Mouse (Mus musculus) kidney, postnatal 0 days (tissue): ENCODE measurements around the gene Pex7. TPM values are rescaled to one million over a fixed set of nuclear protein-coding genes. Genes with fewer than 3 reads are reported as not detected.
"Not testable (repeated sequence)": the region's sequence is repeated elsewhere in the genome, so short reads cannot be mapped to it uniquely, and the experiment has no call there.

Source experiments
- ATAC-seq: fragments of 200-750 bp; cut with Nextera tagmentation; replicated peaks from 2 replicates; pipeline ENCODE4 v1.8.0; 2017; ENCODE audit warnings: low read depth, moderate number of reproducible peaks, moderate TSS enrichment, moderate library complexity; ENCODE audit not compliant: low FRiP score
- DNase-seq: peaks from one replicate; pipeline ENCODE4 v3.0.0-alpha.2; 2016; ENCODE audit warnings: low spot score
- H3K27ac ChIP-seq: fragments of 300-500 bp; sonication (generic); 2 replicates; pipeline ENCODE4 v1.5.1; 2014; ENCODE audit warnings: mild to moderate bottlenecking
- H3K27me3 ChIP-seq: fragments of 300-500 bp; sonication (generic); 2 replicates; pipeline ENCODE4 v1.6.1; 2014; ENCODE audit warnings: low read length, mixed read lengths; ENCODE audit not compliant: insufficient read depth
- H3K36me3 ChIP-seq: fragments of 300-500 bp; sonication (generic); 2 replicates; pipeline ENCODE4 v1.6.1; 2014; ENCODE audit warnings: low read length, mixed read lengths; ENCODE audit not compliant: insufficient read depth
- H3K4me1 ChIP-seq: fragments of 300-500 bp; sonication (generic); replicated peaks from 2 replicates; pipeline ENCODE4 v1.6.1; 2014; ENCODE audit warnings: antibody characterized with exemption, low read length, mixed read lengths; ENCODE audit not compliant: insufficient read depth
- H3K4me2 ChIP-seq: fragments of 300-500 bp; sonication (generic); 2 replicates; pipeline ENCODE4 v1.6.1; 2014; ENCODE audit warnings: mild to moderate bottlenecking, low read length, moderate library complexity, mixed read lengths
- H3K4me3 ChIP-seq: fragments of 300-500 bp; sonication (generic); replicated peaks from 2 replicates; pipeline ENCODE4 v1.5.1; 2014; ENCODE audit warnings: low read depth, low read length
- H3K9ac ChIP-seq: fragments of 300-500 bp; sonication (generic); 2 replicates; pipeline ENCODE4 v1.6.1; 2014; ENCODE audit warnings: low read depth, low read length
- H3K9me3 ChIP-seq: fragments of 300-500 bp; sonication (generic); replicated peaks from 2 replicates; pipeline ENCODE4 v1.6.1; 2016; ENCODE audit warnings: low read length, inconsistent platforms, mixed read lengths
- CTCF ChIP-seq: IDR thresholded peaks from 2 replicates; pipeline ENCODE4 v1.5.1; 2016; ENCODE audit warnings: antibody characterized with exemption, low read depth, mild to moderate bottlenecking, moderate library complexity
- WGBS: fragments of 180-500 bp; shearing (Covaris S2); extraction: QIAGEN DNeasy Blood & Tissue Kit; methylation state at CpG from one replicate; pipeline ENCODE4 v1.1.7; 2014; 5-methylcytosine and 5-hydroxymethylcytosine counted together
- polyA plus RNA-seq: library from polyadenylated mRNA; unstranded; fragments of >200 nt; fragmentation: Nextera tagmentation; extraction: Ambion mirVana; gene quantifications from 2 replicates; pipeline ENCODE4 v1.2.1, GENCODE M21; 2015

The Pex7 gene
- polyA plus RNA-seq, 1 experiment from 2014 or later = 64.8 TPM

- Histone ChIP-seq H3K27ac (no peak overlapping the region), H3K36me3 (no peaks in the 10 kb centered on the region), H3K4me3 (peak overlapping the region; percentile 84), H3K27me3 (no peaks in the 10 kb centered on the region), H3K4me1 (peaks cover 27% of the 10 kb centered on the region), H3K4me2 (peak overlapping the region; percentile 87), H3K9ac (0 out of 2 replicates have a peak overlapping the region, but pooled peaks have one; percentile 5), H3K9me3 (no peaks in the 10 kb centered on the region)
- DNase-seq (peak; percentile 19), ATAC-seq (no peak)
- 53% methylated on average over 4 of the region's 4 CpGs for WGBS
- TF ChIP-seq CTCF = no peak
Observed at GRCm38 (mm10) chr10:19935821-19936367, 28.4 kb upstream of the Pex7 start.

GRCm38 (mm10) chr10:19935295-19935623, 27.8 kb upstream of the Pex7 start:
- H3K4me1 ChIP-seq = peaks cover 23% of the 10 kb centered on the region
- ATAC-seq (no peak), DNase-seq (no peak)
- peak overlapping the region; percentile 84 for H3K4me3 ChIP-seq
- no peaks in the 10 kb centered on the region for H3K9me3 ChIP-seq
- H3K9ac ChIP-seq = peak overlapping the region; percentile 67
- no peaks in the 10 kb centered on the region for H3K27me3 ChIP-seq
- no peaks in the 10 kb centered on the region for H3K36me3 ChIP-seq
- 6% methylated on average over 10 of the region's 10 CpGs for WGBS
- H3K4me2 ChIP-seq = peak overlapping the region; percentile 87
- no peak for TF ChIP-seq CTCF
- peak overlapping the region; percentile 88 for H3K27ac ChIP-seq

GRCm38 (mm10) chr10:19934384-19935294, 27.1 kb upstream of the Pex7 start, which contains the start of gene Map3k5:
Gene Map3k5, plus strand, starts transcription at chr10:19934472.
- no peaks in the 10 kb centered on the region for H3K9me3 ChIP-seq
- peaks cover 17% of the 10 kb centered on the region for H3K4me1 ChIP-seq
- peak within 1 kb of the TSS; percentile 84 for H3K4me3 ChIP-seq
- peak within 1 kb of the TSS; percentile 88 for H3K27ac ChIP-seq
- H3K27me3 ChIP-seq = no peaks in the 10 kb centered on the region
- WGBS = under 1% methylated on average over 71 of the region's 95 CpGs
- TF ChIP-seq CTCF = peak; percentile 51; the same call in 1 of the 2 replicates
- H3K4me2 ChIP-seq = peak within 1 kb of the TSS; percentile 87
- no peaks in the 10 kb centered on the region for H3K36me3 ChIP-seq
- peak within 1 kb of the TSS; percentile 67 for H3K9ac ChIP-seq
- peak; percentile 53 for ATAC-seq
- DNase-seq = peak; percentile 41

DNA sequence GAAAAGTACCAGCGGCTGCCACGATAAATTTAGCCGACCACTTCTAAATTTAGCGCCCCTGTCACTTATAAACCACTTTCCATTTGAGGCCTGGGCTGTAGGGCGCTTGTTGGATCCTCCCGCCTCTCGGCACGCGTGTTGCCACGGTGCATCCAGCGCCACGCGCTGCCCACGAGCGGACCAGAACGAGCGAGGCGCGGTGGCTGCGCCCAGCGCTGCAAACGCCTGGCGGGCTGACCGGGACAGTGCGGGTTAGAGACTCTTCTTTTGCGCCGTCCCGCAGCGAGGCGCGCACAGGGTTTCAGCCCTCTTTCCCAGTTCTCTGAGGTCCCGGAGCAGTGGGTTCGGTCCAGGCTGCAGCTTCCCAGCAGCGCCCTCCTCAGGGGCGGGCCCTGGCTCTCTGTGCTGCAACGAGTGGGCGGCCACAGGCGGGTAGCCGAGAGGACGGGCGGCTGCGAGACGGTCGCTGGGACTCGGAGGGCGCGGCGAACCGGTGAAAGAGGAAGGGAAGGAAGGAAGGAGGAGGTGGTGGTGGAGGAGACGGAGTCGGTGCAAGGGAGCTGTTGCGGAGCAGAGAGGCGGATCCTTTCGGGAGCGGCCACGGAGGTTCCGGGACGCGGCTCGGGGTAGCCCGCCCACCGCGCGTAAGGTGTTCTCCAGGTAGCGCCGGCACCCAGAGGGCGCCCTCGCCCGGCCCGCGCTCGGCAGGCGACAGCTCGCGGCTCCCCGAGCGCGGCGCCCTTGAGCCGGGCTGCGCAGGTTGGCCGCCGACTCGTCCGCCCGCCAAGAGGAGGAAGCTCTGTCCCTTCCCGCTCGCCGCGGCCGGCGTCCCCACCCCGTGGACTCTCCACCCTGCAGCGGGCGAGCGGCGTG, 26.3 kb upstream of the Pex7 start:
- Histone ChIP-seq H3K27ac (peak overlapping the region; percentile 88), H3K9me3 (no peaks in the 10 kb centered on the region), H3K27me3 (no peaks in the 10 kb centered on the region), H3K36me3 (no peaks in the 10 kb centered on the region), H3K4me1 (peaks cover 8% of the 10 kb centered on the region), H3K4me2 (peak overlapping the region; percentile 87), H3K9ac (peak overlapping the region; percentile 67), H3K4me3 (peak overlapping the region; percentile 84)
- peak; percentile 52 for TF ChIP-seq CTCF
- WGBS = under 1% methylated on average over 93 of the region's 97 CpGs
- peak; percentile 87 for ATAC-seq
- peak; percentile 79 for DNase-seq

DNA sequence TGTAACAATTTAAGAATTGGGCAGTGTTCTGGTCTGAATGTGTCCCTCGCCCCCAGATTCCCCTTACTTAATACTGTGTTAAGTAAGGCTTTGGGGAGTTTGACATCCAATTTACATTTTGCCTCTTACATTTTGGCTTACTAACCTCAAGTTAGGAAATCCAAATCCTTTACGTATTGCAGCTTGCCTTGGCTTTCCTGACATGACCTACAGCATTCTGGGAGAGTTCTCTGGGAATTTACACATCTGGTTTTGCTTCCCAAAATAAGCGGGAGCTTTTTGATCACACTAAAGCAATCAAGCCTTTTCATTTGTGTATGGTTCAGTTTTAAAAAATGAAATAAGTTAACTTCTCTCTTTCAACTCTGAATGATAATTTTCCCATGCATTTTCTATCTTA, 25.5 kb upstream of the Pex7 start:
- H3K9ac ChIP-seq = no peak overlapping the region
- no peak for TF ChIP-seq CTCF

DNA sequence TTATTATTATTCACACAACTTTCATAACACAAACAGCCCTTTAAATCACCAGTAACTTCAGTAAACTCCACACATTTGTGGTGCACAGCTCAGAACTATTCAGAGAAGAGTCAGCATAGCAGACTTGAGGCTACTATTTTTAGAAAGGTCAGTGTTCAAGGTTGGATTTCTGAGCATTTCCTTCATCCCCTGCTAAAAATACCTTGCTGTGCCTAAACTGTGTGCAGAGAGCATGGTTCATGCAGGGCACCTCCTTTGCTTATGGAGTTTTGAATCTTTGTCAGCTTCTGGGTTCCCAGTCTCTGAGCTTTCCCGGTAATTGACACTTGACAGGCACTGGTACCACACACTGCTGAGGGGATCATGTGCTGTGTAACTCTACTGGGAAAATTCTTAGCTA, 20.7 kb upstream of the Pex7 start:
- TF ChIP-seq CTCF = no peak
- no peak for ATAC-seq
- Histone ChIP-seq H3K27ac (no peak overlapping the region), H3K9ac (no peak overlapping the region), H3K4me1 (no peaks in the 10 kb centered on the region), H3K9me3 (no peaks in the 10 kb centered on the region), H3K4me2 (no peak overlapping the region), H3K36me3 (no peaks in the 10 kb centered on the region), H3K4me3 (no peak overlapping the region), H3K27me3 (no peaks in the 10 kb centered on the region)
- no peak for DNase-seq
- 64% methylated on average over 1 of the region's 1 CpGs for WGBS

More for the DNA sequence above, 25.5 kb upstream of the Pex7 start:
- H3K36me3 ChIP-seq = no peaks in the 10 kb centered on the region
- no peaks in the 10 kb centered on the region for H3K9me3 ChIP-seq
- H3K4me2 ChIP-seq = peak overlapping the region; percentile 87
- H3K4me1 ChIP-seq = peaks cover 2% of the 10 kb centered on the region
- H3K27ac ChIP-seq = no peak overlapping the region
- WGBS = 42% methylated on average over 3 of the region's 3 CpGs
- DNase-seq (no peak), ATAC-seq (no peak)
- peak overlapping the region; percentile 84 for H3K4me3 ChIP-seq
- no peaks in the 10 kb centered on the region for H3K27me3 ChIP-seq

DNA sequence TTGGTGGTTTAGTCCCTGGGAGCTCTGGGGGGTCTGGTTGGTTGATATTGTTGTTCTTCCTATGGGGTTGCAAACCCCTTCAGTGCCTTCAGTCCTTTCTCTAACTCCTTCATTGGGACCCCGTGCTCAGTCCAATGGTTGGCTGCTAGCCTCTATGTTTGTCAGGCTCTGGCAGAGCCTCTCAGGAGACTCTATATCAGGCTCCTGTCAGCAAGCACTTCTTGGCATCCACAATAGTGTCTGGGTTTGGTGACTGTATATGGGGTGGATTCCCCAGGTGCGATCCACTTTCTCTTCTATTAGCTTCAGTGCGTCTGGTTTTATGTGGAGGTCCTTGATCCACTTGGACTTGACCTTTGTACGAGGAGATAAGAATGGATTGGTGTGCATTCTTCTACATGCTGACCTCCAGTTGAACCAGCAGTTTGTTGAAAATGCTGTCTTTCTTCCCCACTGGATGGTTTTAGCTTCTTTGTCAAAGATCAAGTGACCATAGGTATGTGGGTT, 19.0 kb upstream of the Pex7 start:
- H3K4me1 ChIP-seq, H3K9me3 ChIP-seq, DNase-seq, H3K36me3 ChIP-seq, H3K27ac ChIP-seq, H3K4me2 ChIP-seq, H3K4me3 ChIP-seq, H3K27me3 ChIP-seq, H3K9ac ChIP-seq, ATAC-seq: not testable (repeated sequence)
- 84% methylated on average over 4 of the region's 4 CpGs for WGBS
